Mouse (Mus musculus) limb, embryonic 14.5 days (tissue): ENCODE results near the gene Gm20388. TPM values are rescaled to one million over a fixed set of nuclear protein-coding genes. Genes with fewer than 3 reads are reported as not detected.

ENCODE experiments used
- ATAC-seq: fragments of 200-750 bp; cut with Nextera tagmentation; 2 replicates; pipeline ENCODE4 v1.8.0; 2017; ENCODE audit warnings: low read depth, moderate number of reproducible peaks, moderate TSS enrichment; ENCODE audit not compliant: low FRiP score
- DNase-seq: peaks from one replicate; pipeline ENCODE4 v3.0.0-alpha.2; 2015; ENCODE audit warnings: low spot score
- H3K27ac ChIP-seq: fragments of 300-500 bp; sonication (generic); replicated peaks from 2 replicates; pipeline ENCODE4 v1.5.1; 2014; ENCODE audit warnings: low read depth, mild to moderate bottlenecking, low read length, moderate library complexity, mixed read lengths
- H3K27me3 ChIP-seq: fragments of 300-500 bp; sonication (generic); 2 replicates; pipeline ENCODE4 v1.6.1; 2014; ENCODE audit warnings: low read length, mixed read lengths; ENCODE audit not compliant: control insufficient read depth, insufficient read depth
- H3K36me3 ChIP-seq: fragments of 300-500 bp; sonication (generic); 2 replicates; pipeline ENCODE4 v1.6.1; 2014; ENCODE audit warnings: mild to moderate bottlenecking, low read length, moderate library complexity, mixed read lengths; ENCODE audit not compliant: control insufficient read depth, insufficient read depth
- H3K4me1 ChIP-seq: fragments of 300-500 bp; sonication (generic); 2 replicates; pipeline ENCODE4 v1.6.1; 2014; ENCODE audit warnings: antibody characterized with exemption, low read length, mixed read lengths; ENCODE audit not compliant: control insufficient read depth, insufficient read depth
- H3K4me2 ChIP-seq: fragments of 300-500 bp; sonication (generic); replicated peaks from 2 replicates; pipeline ENCODE4 v1.6.1; 2014; ENCODE audit warnings: low read depth, mild to moderate bottlenecking, low read length, moderate library complexity; ENCODE audit not compliant: severe bottlenecking
- H3K4me3 ChIP-seq: fragments of 300-500 bp; sonication (generic); replicated peaks from 2 replicates; pipeline ENCODE4 v1.5.1; 2014; ENCODE audit warnings: low read length
- H3K9ac ChIP-seq: fragments of 300-500 bp; sonication (generic); 2 replicates; pipeline ENCODE4 v1.6.1; 2014; ENCODE audit warnings: mild to moderate bottlenecking, low read depth, low read length, moderate library complexity; ENCODE audit not compliant: severe bottlenecking
- H3K9me3 ChIP-seq: fragments of 300-500 bp; sonication (generic); 2 replicates; pipeline ENCODE4 v1.6.1; 2016; ENCODE audit warnings: low read length; ENCODE audit not compliant: control insufficient read depth
- POLR2A ChIP-seq: fragments of 200-500 bp; IDR thresholded peaks from 2 replicates; pipeline ENCODE4 v1.8.0; 2012; ENCODE audit warnings: inconsistent platforms, mild to moderate bottlenecking, moderate library complexity, borderline replicate concordance; ENCODE audit not compliant: insufficient read depth, insufficient read length; ENCODE audit errors: extremely low read depth
- WGBS: fragments of 180-500 bp; shearing (Covaris S2); extraction: QIAGEN DNeasy Blood & Tissue Kit; methylation state at CpG from one replicate; pipeline ENCODE4 v1.1.7; 2014; 5-methylcytosine and 5-hydroxymethylcytosine counted together
- polyA plus RNA-seq, 2 experiments: library from polyadenylated mRNA; depleted of rRNA in 1 of 2; stranded (reverse) in 1 of 2; unstranded in 1 of 2; fragments of >200 nt; fragmentation: Nextera tagmentation in 1 of 2; extraction: Ambion mirVana in 1 of 2; gene quantifications; 2 replicates each; pipeline versions ENCODE4 v1.2.1 to v1.2.3; 2012 to 2014

Gene Gm20388
- polyA plus RNA-seq, 2 experiments = 1.9 to 49.9 TPM

- no peak for ATAC-seq
- Histone ChIP-seq H3K9ac (no peak overlapping the region), H3K36me3 (peaks cover 20% of the 10 kb centered on the region), H3K4me2 (no peak overlapping the region), H3K9me3 (no peaks in the 10 kb centered on the region), H3K4me1 (0 out of 2 replicates have a peak, but pooled peaks cover 3% of the 10 kb centered on the region), H3K4me3 (no peak overlapping the region), H3K27ac (no peak overlapping the region), H3K27me3 (no peaks in the 10 kb centered on the region)
- no peak for DNase-seq
- TF ChIP-seq POLR2A = no peak
- WGBS = 95% methylated on average over 6 of the region's 6 CpGs
Measured at GRCm38 (mm10) chr8:122777701-122778100, 2867.1 kb downstream of the Gm20388 start.

GRCm38 (mm10) chr8:122778703-122779239, 2868.1 kb downstream of the Gm20388 start:
- peaks cover 25% of the 10 kb centered on the region for H3K36me3 ChIP-seq
- H3K9ac ChIP-seq = no peak overlapping the region
- no peak overlapping the region for H3K4me3 ChIP-seq
- H3K27me3 ChIP-seq = no peaks in the 10 kb centered on the region
- DNase-seq (no peak), ATAC-seq (no peak)
- WGBS = 75% methylated on average over 3 of the region's 3 CpGs
- no peaks in the 10 kb centered on the region for H3K9me3 ChIP-seq
- H3K4me1 ChIP-seq = 0 out of 2 replicates have a peak, but pooled peaks cover 3% of the 10 kb centered on the region
- TF ChIP-seq POLR2A = no peak
- no peak overlapping the region for H3K4me2 ChIP-seq
- no peak overlapping the region for H3K27ac ChIP-seq

GRCm38 (mm10) chr8:122779255-122779654, 2868.6 kb downstream of the Gm20388 start:
- Histone ChIP-seq H3K4me1 (0 out of 2 replicates have a peak, but pooled peaks cover 3% of the 10 kb centered on the region), H3K4me3 (no peak overlapping the region), H3K4me2 (no peak overlapping the region), H3K36me3 (peaks cover 30% of the 10 kb centered on the region), H3K27me3 (no peaks in the 10 kb centered on the region), H3K9me3 (no peaks in the 10 kb centered on the region), H3K27ac (no peak overlapping the region), H3K9ac (no peak overlapping the region)
- ATAC-seq (no peak), DNase-seq (no peak)
- no peak for TF ChIP-seq POLR2A
- WGBS = 73% methylated on average over 9 of the region's 9 CpGs

- H3K27ac ChIP-seq = no peak overlapping the region
- peaks cover 71% of the 10 kb centered on the region for H3K36me3 ChIP-seq
- no peak for TF ChIP-seq POLR2A
- no peak for DNase-seq
- 78% methylated on average over 1 of the region's 1 CpGs for WGBS
- H3K4me3 ChIP-seq = no peak overlapping the region
- H3K4me1 ChIP-seq = no peaks in the 10 kb centered on the region
- no peak overlapping the region for H3K9ac ChIP-seq
- no peak overlapping the region for H3K4me2 ChIP-seq
- no peaks in the 10 kb centered on the region for H3K9me3 ChIP-seq
- no peak for ATAC-seq
- no peaks in the 10 kb centered on the region for H3K27me3 ChIP-seq
Measured at GRCm38 (mm10) chr8:122784756-122785155, 2874.1 kb downstream of the Gm20388 start.

- Histone ChIP-seq H3K36me3 (peaks cover 47% of the 10 kb centered on the region), H3K4me3 (no peak overlapping the region), H3K9me3 (no peaks in the 10 kb centered on the region), H3K27me3 (no peaks in the 10 kb centered on the region), H3K27ac (no peak overlapping the region), H3K4me2 (no peak overlapping the region), H3K9ac (no peak overlapping the region), H3K4me1 (no peaks in the 10 kb centered on the region)
- ATAC-seq = no peak
- WGBS = 95% methylated on average over 5 of the region's 5 CpGs
- no peak for DNase-seq
- TF ChIP-seq POLR2A = no peak
Measured at GRCm38 (mm10) chr8:122789796-122790195, 2879.2 kb downstream of the Gm20388 start.
